Mouse (Mus musculus) intestine, embryonic 16.5 days (tissue): ENCODE measurements at regions not wholly inside any gene's neighbourhood (a gene's known extent, or its start where the extent isn't known, plus 50 kb on each side); places are given as distances from the start of the nearest gene placed in this dataset.

ENCODE experiments used
- ATAC-seq: fragments of 200-750 bp; cut with Nextera tagmentation; 2 replicates; pipeline ENCODE4 v1.8.0; 2017; ENCODE audit warnings: moderate TSS enrichment, moderate library complexity
- H3K27ac ChIP-seq: fragments of 300-500 bp; sonication (generic); 2 replicates; pipeline ENCODE4 v1.5.1; 2014; ENCODE audit warnings: mild to moderate bottlenecking, low read length
- H3K27me3 ChIP-seq: fragments of 300-500 bp; sonication (generic); replicated peaks from 2 replicates; pipeline ENCODE4 v1.6.1; 2014; ENCODE audit warnings: low read length, control low read depth, mixed read lengths; ENCODE audit not compliant: control insufficient read depth, insufficient read depth
- H3K36me3 ChIP-seq: fragments of 300-500 bp; sonication (generic); 2 replicates; pipeline ENCODE4 v1.6.1; 2014; ENCODE audit warnings: low read length, control low read depth; ENCODE audit not compliant: control insufficient read depth, insufficient read depth
- H3K4me1 ChIP-seq: fragments of 300-500 bp; sonication (generic); 2 replicates; pipeline ENCODE4 v1.6.1; 2014; ENCODE audit warnings: low read length, control low read depth, mixed read lengths; ENCODE audit not compliant: control insufficient read depth, insufficient read depth
- H3K4me2 ChIP-seq: fragments of 300-500 bp; sonication (generic); 2 replicates; pipeline ENCODE4 v1.6.1; 2014; ENCODE audit warnings: low read depth, low read length, control low read depth
- H3K4me3 ChIP-seq: fragments of 300-500 bp; sonication (generic); 2 replicates; pipeline ENCODE4 v1.5.1; 2014; ENCODE audit warnings: mild to moderate bottlenecking, low read length
- H3K9ac ChIP-seq: fragments of 300-500 bp; sonication (generic); 2 replicates; pipeline ENCODE4 v1.6.1; 2014; ENCODE audit warnings: low read depth, low read length
- H3K9me3 ChIP-seq: fragments of 300-500 bp; sonication (generic); 2 replicates; pipeline ENCODE4 v1.6.1; 2016; ENCODE audit warnings: low read length, control low read depth; ENCODE audit not compliant: control insufficient read depth
- WGBS: fragments of 180-500 bp; shearing (Covaris S2); extraction: QIAGEN DNeasy Blood & Tissue Kit; methylation state at CpG from one replicate; pipeline ENCODE4 v1.1.7; 2014; 5-methylcytosine and 5-hydroxymethylcytosine counted together

DNA sequence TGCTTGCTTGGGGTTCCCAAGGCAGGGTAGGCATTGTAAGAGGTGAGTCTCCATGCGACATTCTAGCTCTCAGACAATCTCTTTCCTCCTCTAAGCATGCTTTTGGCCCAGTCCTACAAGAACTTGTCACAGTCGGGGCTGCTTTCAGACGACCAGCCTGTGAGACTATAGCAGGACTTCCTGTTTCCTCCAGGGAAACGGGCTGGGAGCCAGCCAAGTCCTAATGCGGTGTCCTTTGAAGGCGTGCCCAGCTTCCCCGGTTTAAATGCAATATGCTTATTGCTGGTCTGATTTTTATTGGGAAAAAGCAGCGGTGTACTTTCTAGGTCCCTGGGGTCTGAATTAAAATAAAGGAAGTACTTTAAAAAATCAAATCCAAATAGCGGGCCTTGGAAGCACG, 299.4 kb upstream of the 4930535I16Rik start:
- H3K9ac ChIP-seq = no peak overlapping the region
- no peak for ATAC-seq

DNA sequence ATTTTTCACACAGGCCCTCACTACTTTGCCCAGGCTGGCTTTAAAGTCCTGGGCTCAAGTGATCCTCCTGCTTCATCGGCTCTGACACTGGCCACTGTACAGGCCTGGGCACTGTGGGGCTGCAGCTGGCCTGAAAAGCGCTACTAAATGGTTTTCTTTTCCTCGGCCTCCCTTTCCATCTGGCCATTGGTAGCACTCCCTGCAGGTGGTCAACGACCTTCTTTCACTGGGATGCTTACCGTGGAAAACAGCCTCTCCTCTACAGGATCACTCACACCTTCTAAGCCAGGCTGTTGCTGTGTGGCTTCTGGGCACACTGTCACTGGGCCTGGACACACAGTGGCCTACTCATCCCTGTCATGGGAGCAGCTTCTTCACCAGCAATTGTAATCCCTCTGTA, 298.5 kb upstream of the 4930535I16Rik start:
- WGBS = 51% methylated on average over 5 of the region's 5 CpGs
- no peak overlapping the region for H3K4me2 ChIP-seq
- no peak for ATAC-seq
- H3K36me3 ChIP-seq = no peaks in the 10 kb centered on the region
- no peak overlapping the region for H3K9ac ChIP-seq
- no peaks in the 10 kb centered on the region for H3K27me3 ChIP-seq
- no peaks in the 10 kb centered on the region for H3K4me1 ChIP-seq
- H3K4me3 ChIP-seq = no peak overlapping the region
- no peak overlapping the region for H3K27ac ChIP-seq
- H3K9me3 ChIP-seq = no peaks in the 10 kb centered on the region

More for the DNA sequence above, 299.4 kb upstream of the 4930535I16Rik start:
- Histone ChIP-seq H3K27me3 (no peaks in the 10 kb centered on the region), H3K4me1 (no peaks in the 10 kb centered on the region), H3K9me3 (no peaks in the 10 kb centered on the region), H3K4me3 (no peak overlapping the region), H3K36me3 (no peaks in the 10 kb centered on the region), H3K27ac (no peak overlapping the region), H3K4me2 (no peak overlapping the region)
- WGBS = 32% methylated on average over 10 of the region's 10 CpGs

DNA sequence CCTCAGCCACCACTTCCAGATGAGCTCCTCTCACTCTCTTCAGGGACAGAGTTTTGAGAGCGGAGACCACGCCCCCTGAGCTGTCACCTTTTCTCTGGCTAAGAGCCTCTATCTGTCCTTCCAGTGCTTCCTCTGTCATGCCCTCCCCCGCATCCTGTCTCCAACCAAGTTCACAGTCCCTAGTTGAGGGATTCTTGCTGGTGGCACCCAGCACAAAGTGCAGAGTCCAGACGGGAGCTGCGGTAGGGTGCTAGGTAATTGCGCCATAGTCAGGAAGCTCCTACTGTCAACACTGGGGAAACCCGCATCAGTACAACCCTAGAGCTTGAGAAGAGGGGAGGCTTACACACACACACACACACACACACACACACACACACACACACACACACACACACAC, 297.3 kb upstream of the 4930535I16Rik start:
- H3K9ac ChIP-seq = no peak overlapping the region
- H3K27me3 ChIP-seq = no peaks in the 10 kb centered on the region
- no peak overlapping the region for H3K27ac ChIP-seq
- H3K4me3 ChIP-seq = no peak overlapping the region
- H3K36me3 ChIP-seq = no peaks in the 10 kb centered on the region
- H3K4me2 ChIP-seq = no peak overlapping the region
- 72% methylated on average over 7 of the region's 7 CpGs for WGBS
- H3K4me1 ChIP-seq = no peaks in the 10 kb centered on the region
- no peak; the same call in 1 of the 2 replicates for ATAC-seq
- no peaks in the 10 kb centered on the region for H3K9me3 ChIP-seq

DNA sequence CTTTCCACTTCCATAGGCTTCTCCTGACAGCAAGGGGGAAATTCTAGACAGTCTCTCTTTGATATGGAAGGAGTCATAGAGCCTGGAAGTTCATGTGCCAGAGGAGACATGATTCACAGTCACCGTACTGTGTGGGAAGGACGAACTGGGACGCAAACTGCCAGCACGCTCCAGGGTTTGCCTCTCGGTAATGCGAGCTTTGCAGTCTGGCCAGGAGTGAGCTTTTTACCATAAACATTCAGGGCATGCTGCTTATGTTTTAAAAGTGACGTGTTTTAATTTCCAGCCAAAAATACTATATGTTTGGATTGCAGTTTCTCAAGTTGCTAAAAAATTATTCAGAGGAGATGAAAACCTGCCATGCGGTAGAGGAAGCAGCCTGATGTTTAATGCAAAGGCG, 292.3 kb upstream of the 4930535I16Rik start:
- Histone ChIP-seq H3K9ac (no peak overlapping the region), H3K4me1 (no peaks in the 10 kb centered on the region), H3K36me3 (no peaks in the 10 kb centered on the region), H3K4me3 (no peak overlapping the region), H3K27ac (no peak overlapping the region), H3K4me2 (no peak overlapping the region), H3K9me3 (no peaks in the 10 kb centered on the region), H3K27me3 (no peaks in the 10 kb centered on the region)
- WGBS = 56% methylated on average over 9 of the region's 9 CpGs
- ATAC-seq = no peak

DNA sequence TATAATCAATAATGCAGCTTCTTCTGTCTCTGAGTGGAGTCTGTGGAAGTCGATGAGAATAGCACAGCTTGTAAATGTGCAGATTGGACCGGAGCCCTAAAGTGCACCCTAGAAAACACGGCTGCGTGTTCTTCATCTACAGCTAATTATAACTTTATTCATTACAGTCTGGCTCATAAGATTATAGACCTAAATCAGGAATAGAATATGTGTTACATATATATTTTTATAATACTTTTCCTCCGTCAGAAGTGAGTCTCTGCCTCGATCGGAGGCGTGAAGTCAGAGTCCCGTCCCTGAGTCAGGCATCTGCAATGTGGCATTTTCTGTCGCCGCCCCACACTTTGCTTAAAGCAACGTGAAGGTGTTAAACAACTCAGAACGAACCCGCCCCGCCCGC, 288.7 kb upstream of the 4930535I16Rik start:
- no peak overlapping the region for H3K27ac ChIP-seq
- no peak overlapping the region for H3K4me2 ChIP-seq
- H3K36me3 ChIP-seq = no peaks in the 10 kb centered on the region
- H3K9me3 ChIP-seq = no peaks in the 10 kb centered on the region
- H3K27me3 ChIP-seq = no peaks in the 10 kb centered on the region
- no peak overlapping the region for H3K9ac ChIP-seq
- 83% methylated on average over 16 of the region's 16 CpGs for WGBS
- H3K4me1 ChIP-seq = no peaks in the 10 kb centered on the region
- no peak for ATAC-seq
- H3K4me3 ChIP-seq = no peak overlapping the region

DNA sequence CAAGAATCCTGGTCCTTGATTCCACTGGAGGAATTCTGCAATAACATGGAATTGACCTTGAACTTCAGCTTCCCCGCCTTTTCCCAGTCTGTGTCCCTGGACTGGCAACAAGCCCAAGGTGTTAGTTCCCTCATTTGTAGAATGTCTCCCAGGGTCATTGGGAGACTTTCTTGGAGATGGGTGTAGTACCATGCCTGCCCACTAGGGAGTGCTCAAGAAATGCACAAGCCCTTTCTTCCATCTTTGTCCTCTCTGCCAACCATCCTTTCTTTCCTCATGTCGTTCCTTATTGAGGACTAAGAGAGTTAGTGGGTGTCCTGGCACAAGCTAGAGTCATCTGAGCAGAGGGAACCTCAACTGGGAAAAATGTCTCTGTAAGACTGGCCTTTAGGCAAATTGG, 285.9 kb upstream of the 4930535I16Rik start:
- H3K4me1 ChIP-seq = no peaks in the 10 kb centered on the region
- no peak for ATAC-seq
- no peak overlapping the region for H3K27ac ChIP-seq
- no peaks in the 10 kb centered on the region for H3K9me3 ChIP-seq
- H3K36me3 ChIP-seq = no peaks in the 10 kb centered on the region
- WGBS = 88% methylated on average over 2 of the region's 2 CpGs
- no peak overlapping the region for H3K4me3 ChIP-seq
- H3K4me2 ChIP-seq = no peak overlapping the region
- H3K27me3 ChIP-seq = no peaks in the 10 kb centered on the region
- H3K9ac ChIP-seq = no peak overlapping the region

DNA sequence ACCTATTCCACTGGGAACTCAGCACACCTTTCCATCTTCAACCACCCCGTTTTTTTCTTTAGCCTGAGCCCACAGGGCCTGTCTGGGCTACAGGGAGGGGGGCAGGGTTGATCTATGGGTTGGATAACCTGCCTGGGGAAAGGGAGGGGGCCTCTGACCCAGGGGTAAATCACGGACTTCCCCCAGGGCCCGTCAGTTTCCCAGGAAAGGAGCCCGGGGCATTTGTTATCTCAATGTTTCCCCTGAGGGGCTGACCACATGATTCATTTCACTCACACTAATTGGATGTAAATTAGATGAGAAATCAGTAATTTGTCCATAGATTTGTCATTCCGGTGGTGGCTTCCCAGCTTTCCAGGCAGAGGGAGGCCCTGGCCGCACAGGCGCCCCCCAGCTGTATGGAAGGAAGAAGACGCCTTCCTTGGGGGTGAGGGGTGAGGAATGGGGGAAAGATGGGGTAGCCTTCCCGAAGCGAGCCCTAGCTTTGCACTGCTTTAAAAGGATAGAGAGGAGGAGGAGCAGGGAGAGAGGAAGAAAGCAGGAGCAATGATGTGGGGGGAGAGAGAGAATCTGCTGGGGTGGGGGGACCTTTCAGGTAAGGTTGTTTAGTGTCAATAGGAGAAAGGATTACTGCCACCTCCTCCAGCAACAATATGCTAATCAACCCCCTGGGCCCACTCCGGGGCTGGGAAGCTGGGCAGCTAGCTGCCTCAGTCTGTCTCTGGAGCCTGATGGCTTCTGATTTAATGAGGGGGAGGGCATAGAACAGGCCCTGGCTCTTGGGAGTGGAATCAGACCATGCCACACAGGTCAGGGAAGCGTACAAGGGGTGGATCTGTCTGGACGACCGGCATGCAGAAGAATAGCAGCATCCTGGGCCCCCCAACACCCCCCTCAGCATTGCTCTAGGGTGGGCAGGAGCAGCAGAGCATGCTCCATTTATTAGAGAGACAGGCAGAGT, 282.3 kb upstream of the 4930535I16Rik start:
- H3K9me3 ChIP-seq = no peaks in the 10 kb centered on the region
- H3K27me3 ChIP-seq = no peaks in the 10 kb centered on the region
- H3K4me3 ChIP-seq = no peak overlapping the region
- no peak overlapping the region for H3K27ac ChIP-seq
- H3K4me2 ChIP-seq = no peak overlapping the region
- no peaks in the 10 kb centered on the region for H3K4me1 ChIP-seq
- no peak for ATAC-seq
- 31% methylated on average over 14 of the region's 14 CpGs for WGBS
- H3K9ac ChIP-seq = no peak overlapping the region
- H3K36me3 ChIP-seq = no peaks in the 10 kb centered on the region

DNA sequence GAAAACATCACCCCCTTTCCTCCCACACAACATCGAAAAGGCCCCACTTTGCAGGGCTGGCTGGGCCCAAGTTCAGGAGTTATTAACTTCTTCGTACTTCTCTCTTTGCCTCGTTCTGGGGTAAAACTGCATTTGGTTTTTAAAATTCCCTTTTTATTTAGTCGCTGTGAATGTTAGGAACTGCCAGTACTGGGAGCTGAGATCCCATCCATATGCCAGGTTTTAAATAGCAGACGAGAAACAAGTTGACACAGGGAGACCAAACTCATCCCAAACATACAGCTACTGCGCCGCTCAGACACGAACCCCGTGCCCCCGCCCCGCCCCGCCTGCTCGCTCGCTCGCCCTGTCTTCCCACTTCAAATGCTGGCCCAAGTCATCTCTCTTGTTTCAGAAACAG, 281.0 kb upstream of the 4930535I16Rik start:
- no peak for ATAC-seq
- Histone ChIP-seq H3K9ac (no peak overlapping the region), H3K27ac (no peak overlapping the region), H3K9me3 (no peaks in the 10 kb centered on the region), H3K4me1 (no peaks in the 10 kb centered on the region), H3K27me3 (no peaks in the 10 kb centered on the region), H3K4me3 (no peak overlapping the region), H3K36me3 (no peaks in the 10 kb centered on the region), H3K4me2 (no peak overlapping the region)
- 45% methylated on average over 15 of the region's 15 CpGs for WGBS

DNA sequence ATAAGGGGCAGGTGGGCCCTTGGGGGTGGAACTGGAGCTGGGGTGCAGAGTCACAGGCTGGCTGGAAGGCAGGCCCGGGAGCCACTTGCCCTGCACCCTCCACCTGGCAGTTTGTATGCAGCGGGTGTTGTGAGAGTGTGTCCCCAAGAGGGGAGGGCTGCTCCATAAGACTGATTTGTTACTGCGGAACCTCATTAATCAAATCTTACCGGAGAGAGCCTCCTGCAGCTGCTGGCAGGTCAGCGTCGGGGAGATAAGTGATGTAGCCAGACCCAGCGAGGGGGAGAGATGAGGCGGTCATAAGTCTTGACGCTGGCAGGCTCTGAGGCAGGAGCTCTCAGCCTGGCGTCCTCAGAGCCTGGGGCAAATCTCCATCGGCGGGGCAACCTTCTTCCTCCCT, 278.9 kb upstream of the 4930535I16Rik start:
- no peaks in the 10 kb centered on the region for H3K9me3 ChIP-seq
- no peak overlapping the region for H3K4me3 ChIP-seq
- H3K9ac ChIP-seq = no peak overlapping the region
- no peak for ATAC-seq
- H3K36me3 ChIP-seq = no peaks in the 10 kb centered on the region
- H3K4me1 ChIP-seq = no peaks in the 10 kb centered on the region
- no peak overlapping the region for H3K4me2 ChIP-seq
- H3K27me3 ChIP-seq = no peaks in the 10 kb centered on the region
- no peak overlapping the region for H3K27ac ChIP-seq
- 20% methylated on average over 12 of the region's 12 CpGs for WGBS
